Mouse (Mus musculus): Measurements from ENCODE around the gene Khdrbs1. TPM values are rescaled to one million over a fixed set of nuclear protein-coding genes. Genes with fewer than 3 reads are reported as not detected.
"Not testable (repeated sequence)": the region's sequence is repeated elsewhere in the genome, so short reads cannot be mapped to it uniquely, and the experiment has no call there.

Khdrbs1 gene
- total RNA-seq, 1 experiment from 2014 or later = 120 TPM

GRCm38 (mm10) chr4:129746106-129746505 is 4.0 kb upstream of the Khdrbs1 start:
- no peak for ATAC-seq (replicated peaks; ENCODE audit: low read depth, poor library complexity, severe bottlenecking)

GRCm38 (mm10) chr4:129743494-129743893 is 1.4 kb upstream of the Khdrbs1 start:
- ATAC-seq (replicated peaks; ENCODE audit: low read depth, poor library complexity, severe bottlenecking) = no peak

GRCm38 (mm10) chr4:129743010-129743390 is 897 bp upstream of the Khdrbs1 start:
- ATAC-seq (replicated peaks; ENCODE audit: low read depth, poor library complexity, severe bottlenecking) = no peak

- no peak for ATAC-seq (replicated peaks; ENCODE audit: low read depth, poor library complexity, severe bottlenecking)
Observed at GRCm38 (mm10) chr4:129741974-129742231, 200 bp downstream of the Khdrbs1 start.

- peak; percentile 17; the same call in 1 of the 2 replicates for ATAC-seq (replicated peaks; ENCODE audit: low read depth, poor library complexity, severe bottlenecking)
Observed at GRCm38 (mm10) chr4:129741251-129741973, 691 bp downstream of the Khdrbs1 start.

- ATAC-seq (replicated peaks; ENCODE audit: low read depth, poor library complexity, severe bottlenecking) = no peak
Observed at GRCm38 (mm10) chr4:129739111-129739645, 2.9 kb downstream of the Khdrbs1 start.

GRCm38 (mm10) chr4:129736173-129736572 is 5.9 kb downstream of the Khdrbs1 start:
- ATAC-seq (replicated peaks; ENCODE audit: low read depth, poor library complexity, severe bottlenecking) = no peak

- not testable (repeated sequence) for ATAC-seq (replicated peaks; ENCODE audit: low read depth, poor library complexity, severe bottlenecking)
Observed at GRCm38 (mm10) chr4:129735485-129735884, 6.6 kb downstream of the Khdrbs1 start.

- ATAC-seq (replicated peaks; ENCODE audit: low read depth, poor library complexity, severe bottlenecking) = no peak
Observed at GRCm38 (mm10) chr4:129731423-129731822, 10.7 kb downstream of the Khdrbs1 start.

GRCm38 (mm10) chr4:129716310-129716709 is 25.8 kb downstream of the Khdrbs1 start:
- no peak for ATAC-seq (replicated peaks; ENCODE audit: low read depth, poor library complexity, severe bottlenecking)

GRCm38 (mm10) chr4:129709486-129710129 is 32.5 kb downstream of the Khdrbs1 start:
- ATAC-seq (replicated peaks; ENCODE audit: low read depth, poor library complexity, severe bottlenecking) = no peak

- no peak for ATAC-seq (replicated peaks; ENCODE audit: low read depth, poor library complexity, severe bottlenecking)
Observed at GRCm38 (mm10) chr4:129706750-129707149, 35.4 kb downstream of the Khdrbs1 start.

GRCm38 (mm10) chr4:129702454-129702853 is 39.6 kb downstream of the Khdrbs1 start:
- no peak for ATAC-seq (replicated peaks; ENCODE audit: low read depth, poor library complexity, severe bottlenecking)

GRCm38 (mm10) chr4:129701503-129702377 is 40.4 kb downstream of the Khdrbs1 start:
- ATAC-seq (replicated peaks; ENCODE audit: low read depth, poor library complexity, severe bottlenecking) = peak; percentile 70

- ATAC-seq (replicated peaks; ENCODE audit: low read depth, poor library complexity, severe bottlenecking) = not testable (repeated sequence)
Observed at GRCm38 (mm10) chr4:129700661-129701060, 41.4 kb downstream of the Khdrbs1 start.

GRCm38 (mm10) chr4:129700216-129700615 is 41.9 kb downstream of the Khdrbs1 start:
- ATAC-seq (replicated peaks; ENCODE audit: low read depth, poor library complexity, severe bottlenecking) = no peak

GRCm38 (mm10) chr4:129697191-129697590 is 44.9 kb downstream of the Khdrbs1 start:
- no peak for ATAC-seq (replicated peaks; ENCODE audit: low read depth, poor library complexity, severe bottlenecking)

- ATAC-seq (replicated peaks; ENCODE audit: low read depth, poor library complexity, severe bottlenecking) = peak; percentile 72
Observed at GRCm38 (mm10) chr4:129696158-129696985, 45.7 kb downstream of the Khdrbs1 start, which contains the start of gene Tmem39b. Gene Tmem39b, minus strand, starts transcription at chr4:129696838.

GRCm38 (mm10) chr4:129695815-129696157 is 46.3 kb downstream of the Khdrbs1 start:
- no peak for ATAC-seq (replicated peaks; ENCODE audit: low read depth, poor library complexity, severe bottlenecking)

GRCm38 (mm10) chr4:129684531-129684930 is 57.6 kb downstream of the Khdrbs1 start:
- no peak for ATAC-seq (replicated peaks; ENCODE audit: low read depth, poor library complexity, severe bottlenecking)

Measured in common myeloid progenitor, adult 5-6 weeks (primary cell).